Mouse (Mus musculus): ENCODE results near the gene Nebl. TPM values are rescaled to one million over a fixed set of nuclear protein-coding genes. Genes with fewer than 3 reads are reported as not detected.

The Nebl gene
- polyA plus RNA-seq, 1 experiment from 2014 or later, result 2.7 TPM

DNA sequence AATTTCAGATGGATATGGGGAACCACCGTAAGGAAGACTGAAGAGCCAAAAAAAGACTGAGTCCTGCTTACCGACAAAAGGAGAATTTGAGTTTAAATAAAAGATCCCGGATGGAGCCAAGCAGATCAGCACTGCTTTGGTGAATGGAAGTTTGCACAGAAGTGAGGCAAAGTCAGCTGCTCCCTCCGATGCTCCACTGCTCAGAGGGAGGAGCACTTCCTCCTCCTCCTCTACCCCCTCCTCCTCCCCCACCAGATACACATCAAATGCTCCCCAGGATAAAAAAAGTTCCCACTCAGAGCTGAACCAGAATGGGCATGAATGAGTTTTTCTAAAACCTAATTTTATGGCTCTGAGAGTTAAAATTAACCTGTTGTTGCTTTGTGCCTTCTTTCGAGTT is 73.1 kb downstream of the Nebl start:
- H3K9ac ChIP-seq (ENCODE audit: low read length), result no peak overlapping the region
- no peaks in the 10 kb centered on the region for H3K36me3 ChIP-seq (ENCODE audit: control insufficient read depth, insufficient read depth, low read length)
- WGBS, result 58% methylated on average over 5 of the region's 5 CpGs
- no peak overlapping the region for H3K4me3 ChIP-seq (ENCODE audit: low read depth, low read length)
- DNase-seq (ENCODE audit: low spot score, missing footprints), result peak; percentile 44
- H3K27me3 ChIP-seq (ENCODE audit: control insufficient read depth, insufficient read depth, low read length), result no peaks in the 10 kb centered on the region
- no peak for ATAC-seq (ENCODE audit: low FRiP score)
- no peak overlapping the region for H3K27ac ChIP-seq (ENCODE audit: low read depth, low read length)
- H3K4me1 ChIP-seq (ENCODE audit: control insufficient read depth, insufficient read depth, low read length), result no peaks in the 10 kb centered on the region
- no peaks in the 10 kb centered on the region; the same call in 1 of the 2 replicates for H3K9me3 ChIP-seq (ENCODE audit: control insufficient read depth, low read length)
- H3K4me2 ChIP-seq, result no peak overlapping the region

DNA sequence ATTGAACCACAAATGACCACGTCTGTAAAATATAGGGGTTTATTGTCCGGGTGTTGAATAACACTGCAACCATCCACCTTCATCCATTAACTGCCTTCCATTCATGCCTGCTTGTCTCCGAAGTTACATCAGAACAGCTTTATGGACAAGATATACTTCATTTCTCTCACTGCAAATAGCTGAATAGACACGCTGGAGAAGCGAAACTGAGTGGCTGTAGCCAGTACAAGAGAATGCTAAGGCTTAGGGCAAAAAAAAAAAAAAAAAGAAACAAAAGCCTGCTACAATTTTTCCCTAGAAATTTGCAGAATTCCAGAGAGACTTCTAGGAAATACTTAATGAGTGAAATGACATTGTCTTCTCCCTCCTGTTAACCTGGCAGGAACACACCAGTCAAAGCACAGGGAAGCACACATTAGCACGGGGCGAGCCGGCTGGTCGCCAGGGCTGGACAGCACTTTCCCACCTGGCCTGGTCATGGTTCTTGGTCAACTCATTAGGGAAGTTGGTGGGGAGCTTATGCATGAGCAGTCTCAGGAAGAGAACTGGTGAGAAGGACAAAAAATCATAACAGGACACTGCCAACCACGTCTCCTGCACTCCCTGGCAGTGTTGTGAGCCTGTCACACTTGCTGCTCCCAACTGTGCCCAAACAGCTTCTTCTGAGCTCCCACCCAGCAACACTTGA is 81.0 kb downstream of the Nebl start:
- Histone ChIP-seq H3K9ac (ENCODE audit: low read length) (no peak overlapping the region), H3K4me2 (no peak overlapping the region), H3K4me3 (ENCODE audit: low read depth, low read length) (no peak overlapping the region), H3K27ac (ENCODE audit: low read depth, low read length) (no peak overlapping the region), H3K4me1 (ENCODE audit: control insufficient read depth, insufficient read depth, low read length) (no peaks in the 10 kb centered on the region), H3K9me3 (ENCODE audit: control insufficient read depth, low read length) (no peaks in the 10 kb centered on the region), H3K36me3 (ENCODE audit: control insufficient read depth, insufficient read depth, low read length) (no peaks in the 10 kb centered on the region), H3K27me3 (ENCODE audit: control insufficient read depth, insufficient read depth, low read length) (no peaks in the 10 kb centered on the region; the same call in 1 of the 2 replicates)
- no peak for ATAC-seq (ENCODE audit: low FRiP score)
- WGBS, result 74% methylated on average over 10 of the region's 10 CpGs
- no peak for DNase-seq (ENCODE audit: low spot score, missing footprints)

GRCm38 (mm10) chr2:17649728-17650127 is 81.5 kb downstream of the Nebl start:
- H3K9me3 ChIP-seq (ENCODE audit: control insufficient read depth, low read length), result no peaks in the 10 kb centered on the region
- no peaks in the 10 kb centered on the region for H3K36me3 ChIP-seq (ENCODE audit: control insufficient read depth, insufficient read depth, low read length)
- H3K4me2 ChIP-seq, result no peak overlapping the region
- WGBS, result 76% methylated on average over 3 of the region's 3 CpGs
- no peak overlapping the region for H3K9ac ChIP-seq (ENCODE audit: low read length)
- no peaks in the 10 kb centered on the region; the same call in 1 of the 2 replicates for H3K27me3 ChIP-seq (ENCODE audit: control insufficient read depth, insufficient read depth, low read length)
- no peak overlapping the region for H3K27ac ChIP-seq (ENCODE audit: low read depth, low read length)
- H3K4me1 ChIP-seq (ENCODE audit: control insufficient read depth, insufficient read depth, low read length), result no peaks in the 10 kb centered on the region
- DNase-seq (ENCODE audit: low spot score, missing footprints) (no peak), ATAC-seq (ENCODE audit: low FRiP score) (no peak)
- H3K4me3 ChIP-seq (ENCODE audit: low read depth, low read length), result no peak overlapping the region

GRCm38 (mm10) chr2:17644282-17645262 is 86.7 kb downstream of the Nebl start:
- Histone ChIP-seq H3K4me1 (ENCODE audit: control insufficient read depth, insufficient read depth, low read length) (no peaks in the 10 kb centered on the region), H3K9me3 (ENCODE audit: control insufficient read depth, low read length) (no peaks in the 10 kb centered on the region), H3K4me2 (no peak overlapping the region), H3K36me3 (ENCODE audit: control insufficient read depth, insufficient read depth, low read length) (no peaks in the 10 kb centered on the region), H3K9ac (ENCODE audit: low read length) (no peak overlapping the region), H3K27me3 (ENCODE audit: control insufficient read depth, insufficient read depth, low read length) (no peaks in the 10 kb centered on the region), H3K4me3 (ENCODE audit: low read depth, low read length) (no peak overlapping the region), H3K27ac (ENCODE audit: low read depth, low read length) (no peak overlapping the region)
- 33% methylated on average over 3 of the region's 3 CpGs for WGBS
- ATAC-seq (ENCODE audit: low FRiP score) (peak; percentile 77), DNase-seq (ENCODE audit: low spot score, missing footprints) (peak; percentile 90)

DNA sequence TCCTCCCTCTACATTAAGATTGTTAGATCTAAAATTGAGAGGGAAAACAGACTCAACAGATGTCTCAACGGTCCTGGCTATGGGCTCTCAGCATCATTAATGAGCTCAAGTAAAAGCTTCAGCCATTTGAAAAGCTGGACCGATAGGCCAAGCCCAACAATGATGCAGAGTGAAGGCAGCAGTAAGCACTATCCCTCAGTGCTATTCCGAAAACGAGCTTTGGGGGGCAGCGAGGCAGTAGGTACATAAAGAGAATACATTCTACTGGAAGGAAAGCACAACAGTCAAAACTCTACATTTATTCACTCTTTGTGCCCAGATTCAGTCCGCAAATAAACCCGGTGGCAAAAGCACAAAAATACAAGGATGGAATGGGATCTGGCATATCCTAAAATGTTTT is 87.4 kb downstream of the Nebl start:
- no peak for DNase-seq (ENCODE audit: low spot score, missing footprints)

GRCm38 (mm10) chr2:17642770-17643169 is 88.5 kb downstream of the Nebl start:
- Histone ChIP-seq H3K9me3 (ENCODE audit: control insufficient read depth, low read length) (no peaks in the 10 kb centered on the region), H3K27ac (ENCODE audit: low read depth, low read length) (no peak overlapping the region), H3K4me3 (ENCODE audit: low read depth, low read length) (no peak overlapping the region), H3K4me1 (ENCODE audit: control insufficient read depth, insufficient read depth, low read length) (0 out of 2 replicates have a peak, but pooled peaks cover 2% of the 10 kb centered on the region), H3K27me3 (ENCODE audit: control insufficient read depth, insufficient read depth, low read length) (no peaks in the 10 kb centered on the region), H3K36me3 (ENCODE audit: control insufficient read depth, insufficient read depth, low read length) (no peaks in the 10 kb centered on the region), H3K9ac (ENCODE audit: low read length) (no peak overlapping the region), H3K4me2 (no peak overlapping the region)
- 87% methylated on average over 7 of the region's 7 CpGs for WGBS
- DNase-seq (ENCODE audit: low spot score, missing footprints) (no peak), ATAC-seq (ENCODE audit: low FRiP score) (no peak)

More for the DNA sequence above, 87.4 kb downstream of the Nebl start:
- Histone ChIP-seq H3K36me3 (ENCODE audit: control insufficient read depth, insufficient read depth, low read length) (no peaks in the 10 kb centered on the region), H3K4me3 (ENCODE audit: low read depth, low read length) (no peak overlapping the region), H3K27me3 (ENCODE audit: control insufficient read depth, insufficient read depth, low read length) (no peaks in the 10 kb centered on the region), H3K4me2 (no peak overlapping the region), H3K4me1 (ENCODE audit: control insufficient read depth, insufficient read depth, low read length) (no peaks in the 10 kb centered on the region), H3K27ac (ENCODE audit: low read depth, low read length) (no peak overlapping the region), H3K9me3 (ENCODE audit: control insufficient read depth, low read length) (no peaks in the 10 kb centered on the region), H3K9ac (ENCODE audit: low read length) (no peak overlapping the region)
- WGBS, result 57% methylated on average over 7 of the region's 7 CpGs
- ATAC-seq (ENCODE audit: low FRiP score), result no peak

- no peak overlapping the region for H3K4me2 ChIP-seq
- no peaks in the 10 kb centered on the region for H3K36me3 ChIP-seq (ENCODE audit: control insufficient read depth, insufficient read depth, low read length)
- no peak overlapping the region for H3K9ac ChIP-seq (ENCODE audit: low read length)
- H3K27ac ChIP-seq (ENCODE audit: low read depth, low read length), result no peak overlapping the region
- H3K4me1 ChIP-seq (ENCODE audit: control insufficient read depth, insufficient read depth, low read length), result 0 out of 2 replicates have a peak, but pooled peaks cover 2% of the 10 kb centered on the region
- no peaks in the 10 kb centered on the region for H3K9me3 ChIP-seq (ENCODE audit: control insufficient read depth, low read length)
- 64% methylated on average over 4 of the region's 4 CpGs for WGBS
- no peak overlapping the region for H3K4me3 ChIP-seq (ENCODE audit: low read depth, low read length)
- H3K27me3 ChIP-seq (ENCODE audit: control insufficient read depth, insufficient read depth, low read length), result no peaks in the 10 kb centered on the region
- DNase-seq (ENCODE audit: low spot score, missing footprints) (no peak), ATAC-seq (ENCODE audit: low FRiP score) (no peak)
These were observed 90.4 kb downstream of the Nebl start for GRCm38 (mm10) chr2:17640861-17641260.

DNA sequence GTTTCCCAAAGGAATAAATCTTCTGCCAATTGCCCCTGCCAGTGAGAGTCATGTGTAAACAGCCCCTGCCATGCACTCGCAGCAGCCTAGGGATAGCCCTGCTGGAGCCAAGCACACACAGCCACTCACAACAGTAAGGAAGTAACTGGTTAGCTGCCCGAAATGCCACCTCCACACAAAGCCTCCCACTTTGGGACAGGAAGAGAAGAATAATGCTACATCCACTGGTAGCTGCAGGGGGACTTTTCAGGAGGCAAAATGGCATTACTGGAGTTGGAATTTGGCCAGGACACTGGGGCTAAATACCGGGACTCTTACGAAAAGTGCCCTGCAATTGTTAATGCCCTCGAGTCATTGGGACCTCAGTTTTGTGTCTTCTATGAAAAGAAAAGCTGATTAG is 92.6 kb downstream of the Nebl start:
- 21% methylated on average over 5 of the region's 5 CpGs for WGBS
- no peak for ATAC-seq (ENCODE audit: low FRiP score)

DNA sequence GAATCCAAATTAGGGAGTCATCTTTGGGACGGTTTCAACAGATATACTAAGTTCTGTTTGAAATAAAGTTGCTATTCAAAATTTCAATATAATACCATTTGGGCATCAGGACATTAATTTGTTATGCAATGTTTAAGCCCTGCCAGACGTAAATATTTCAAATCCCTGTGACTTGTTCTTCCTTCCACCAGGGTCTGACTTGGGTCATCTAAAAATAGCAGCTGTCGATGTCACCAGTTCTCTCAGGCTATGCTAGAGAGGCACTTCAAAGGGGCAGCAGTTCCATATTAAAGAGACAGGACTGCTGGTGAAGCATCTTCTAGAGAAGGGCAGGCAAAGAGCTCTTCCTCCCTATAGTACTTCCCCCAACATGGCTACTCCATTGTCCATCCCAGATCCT is 107.3 kb downstream of the Nebl start:
- ATAC-seq (ENCODE audit: low FRiP score), result no peak

More for the DNA sequence above, 92.6 kb downstream of the Nebl start:
- 0 out of 2 replicates have a peak, but pooled peaks cover 2% of the 10 kb centered on the region for H3K4me1 ChIP-seq (ENCODE audit: control insufficient read depth, insufficient read depth, low read length)
- H3K27me3 ChIP-seq (ENCODE audit: control insufficient read depth, insufficient read depth, low read length), result no peaks in the 10 kb centered on the region
- H3K9ac ChIP-seq (ENCODE audit: low read length), result no peak overlapping the region
- no peaks in the 10 kb centered on the region for H3K9me3 ChIP-seq (ENCODE audit: control insufficient read depth, low read length)
- no peaks in the 10 kb centered on the region for H3K36me3 ChIP-seq (ENCODE audit: control insufficient read depth, insufficient read depth, low read length)
- no peak overlapping the region for H3K27ac ChIP-seq (ENCODE audit: low read depth, low read length)
- DNase-seq (ENCODE audit: low spot score, missing footprints), result peak; percentile 84
- H3K4me3 ChIP-seq (ENCODE audit: low read depth, low read length), result no peak overlapping the region
- 0 out of 2 replicates have a peak overlapping the region, but pooled peaks have one; percentile 7 for H3K4me2 ChIP-seq

More for the DNA sequence above, 107.3 kb downstream of the Nebl start:
- H3K4me3 ChIP-seq (ENCODE audit: low read depth, low read length), result no peak overlapping the region
- H3K4me1 ChIP-seq (ENCODE audit: control insufficient read depth, insufficient read depth, low read length), result no peaks in the 10 kb centered on the region
- H3K9me3 ChIP-seq (ENCODE audit: control insufficient read depth, low read length), result no peaks in the 10 kb centered on the region
- WGBS, result 79% methylated on average over 3 of the region's 3 CpGs
- DNase-seq (ENCODE audit: low spot score, missing footprints), result no peak
- H3K9ac ChIP-seq (ENCODE audit: low read length), result no peak overlapping the region
- no peaks in the 10 kb centered on the region for H3K36me3 ChIP-seq (ENCODE audit: control insufficient read depth, insufficient read depth, low read length)
- H3K27ac ChIP-seq (ENCODE audit: low read depth, low read length), result no peak overlapping the region
- H3K4me2 ChIP-seq, result no peak overlapping the region
- no peaks in the 10 kb centered on the region for H3K27me3 ChIP-seq (ENCODE audit: control insufficient read depth, insufficient read depth, low read length)
